Comparison of ENCODE assay signal across 8 mouse cellular contexts in the genomic region with DNA sequence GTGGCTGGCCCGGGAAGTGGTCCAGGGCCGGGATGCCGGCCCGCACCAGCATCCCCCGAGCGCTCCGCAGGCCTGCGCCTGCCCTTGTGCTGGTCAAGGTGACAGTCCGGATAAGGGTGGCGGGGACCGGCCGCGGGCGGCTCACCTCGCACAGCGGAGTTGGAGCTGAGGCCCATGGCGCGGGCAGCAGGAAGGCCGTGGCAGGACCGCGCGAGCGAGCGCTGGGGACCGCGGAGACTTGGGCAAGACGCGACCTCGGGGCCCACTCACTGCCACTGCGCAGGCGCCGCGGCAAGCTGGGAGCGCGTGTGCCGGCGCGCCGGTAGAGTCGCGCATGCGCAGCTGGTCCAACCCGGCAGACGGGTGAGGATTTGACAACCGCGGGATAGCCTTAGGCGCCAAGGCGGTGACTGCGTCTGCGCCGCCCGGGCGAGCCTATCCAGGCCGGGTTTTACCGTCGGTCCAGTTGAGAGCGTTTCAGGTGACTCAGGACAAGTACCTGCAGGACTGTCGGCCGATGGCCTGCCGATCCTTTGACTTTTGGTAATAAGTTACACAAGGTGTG. TPM values are rescaled to one million over a fixed set of nuclear protein-coding genes. Genes with fewer than 3 reads are reported as not detected.
DNase-seq lines count a peak whose midpoint lies in the region; ATAC-seq lines count a peak whose summit lies in the region.

A gene (minus strand): TSS at position 376 of the 565 bp plus-strand sequence.

- H3K27me3 ChIP-seq in heart, embryonic 14.5 days (ENCODE audit: control insufficient read depth, insufficient read depth, low read length): no peaks in the 10 kb centered on the region
- no peaks in the 10 kb centered on the region for H3K27me3 ChIP-seq in liver, embryonic 13.5 days
- no peaks in the 10 kb centered on the region for H3K27me3 ChIP-seq in stomach, embryonic 16.5 days (ENCODE audit: control insufficient read depth, insufficient read depth, low read length)

- under 1% methylated on average over 60 of the region's 60 CpGs for WGBS in heart, embryonic 14.5 days
- WGBS in liver, embryonic 13.5 days (ENCODE audit: insufficient replicate concordance): under 1% methylated on average over 60 of the region's 60 CpGs
- under 1% methylated on average over 57 of the region's 60 CpGs for WGBS in stomach, embryonic 16.5 days

- H3K9ac ChIP-seq in heart, embryonic 14.5 days (ENCODE audit: low read length): peak within 1 kb of the TSS; percentile 91
- H3K9ac ChIP-seq in liver, embryonic 13.5 days: peak within 1 kb of the TSS; percentile 92
- H3K9ac ChIP-seq in stomach, embryonic 16.5 days (ENCODE audit: low read length): peak within 1 kb of the TSS; percentile 94

- H3K4me3 ChIP-seq in brown adipose tissue, adult 24 weeks (ENCODE audit: insufficient read depth, low read depth, low read length): peak within 1 kb of the TSS; percentile 97
- H3K4me3 ChIP-seq in heart, embryonic 14.5 days (ENCODE audit: control insufficient read depth in 1 of 2, insufficient read depth in 1 of 2, low read depth in 1 of 2, low read length in 2 of 2): peak within 1 kb of the TSS; percentile 59 to 87
- H3K4me3 ChIP-seq in liver, embryonic 13.5 days (replicated peaks): peak within 1 kb of the TSS; percentile 86
- H3K4me3 ChIP-seq in stomach, embryonic 16.5 days (replicated peaks; ENCODE audit: low read length): peak within 1 kb of the TSS; percentile 87

- peak; percentile 82 for ATAC-seq in heart, embryonic 14.5 days (ENCODE audit: insufficient number of reproducible peaks, insufficient read depth, low FRiP score, low read depth)
- peak; percentile 73 for ATAC-seq in liver, embryonic 13.5 days (ENCODE audit: low read depth)
- peak; percentile 83 for ATAC-seq in stomach, embryonic 16.5 days (ENCODE audit: insufficient read depth, low FRiP score)

- H3K9me3 ChIP-seq in heart, embryonic 14.5 days (ENCODE audit: control insufficient read depth, low read length): no peaks in the 10 kb centered on the region
- H3K9me3 ChIP-seq in liver, embryonic 13.5 days (replicated peaks): no peaks in the 10 kb centered on the region
- no peaks in the 10 kb centered on the region for H3K9me3 ChIP-seq in stomach, embryonic 16.5 days (replicated peaks; ENCODE audit: control insufficient read depth, low read length)

- H3K27ac ChIP-seq in brown adipose tissue, adult 24 weeks (replicated peaks; ENCODE audit: low read depth, low read length): peak within 1 kb of the TSS; percentile 90
- peak within 1 kb of the TSS; percentile 41 to 72; a peak in 3 of 4 replicates for H3K27ac ChIP-seq in heart, embryonic 14.5 days (replicated peaks in 1 of 2; ENCODE audit: control insufficient read depth in 1 of 2, insufficient read depth in 1 of 2, low read depth in 2 of 2, low read length in 2 of 2)
- peak within 1 kb of the TSS; percentile 84 for H3K27ac ChIP-seq in liver, embryonic 13.5 days
- H3K27ac ChIP-seq in stomach, embryonic 16.5 days (ENCODE audit: low read length): peak within 1 kb of the TSS; percentile 72

- H3K36me3 ChIP-seq in heart, embryonic 14.5 days (ENCODE audit: control insufficient read depth, insufficient read depth, low read length): no peaks in the 10 kb centered on the region
- H3K36me3 ChIP-seq in liver, embryonic 13.5 days: 0 out of 2 replicates have a peak, but pooled peaks cover 3% of the 10 kb centered on the region
- no peaks in the 10 kb centered on the region for H3K36me3 ChIP-seq in stomach, embryonic 16.5 days (ENCODE audit: control insufficient read depth, insufficient read depth, low read length)

- peak within 1 kb of the TSS; percentile 77 for H3K4me2 ChIP-seq in heart, embryonic 14.5 days (ENCODE audit: low read length)
- peak within 1 kb of the TSS; percentile 84 for H3K4me2 ChIP-seq in liver, embryonic 13.5 days
- H3K4me2 ChIP-seq in stomach, embryonic 16.5 days (ENCODE audit: low read depth, low read length): peak within 1 kb of the TSS; percentile 84

- peaks cover 6% of the 10 kb centered on the region for H3K4me1 ChIP-seq in brown adipose tissue, adult 24 weeks (ENCODE audit: control insufficient read depth, insufficient read depth, insufficient read length, low read length)
- H3K4me1 ChIP-seq in heart, embryonic 14.5 days (ENCODE audit: control insufficient read depth in 2 of 2, insufficient read depth in 2 of 2, low read length in 2 of 2): peaks cover 2 to 26% of the 10 kb centered on the region in 2 experiments; a peak in 3 of 4 replicates
- peaks cover 75% of the 10 kb centered on the region for H3K4me1 ChIP-seq in liver, embryonic 13.5 days (replicated peaks)
- H3K4me1 ChIP-seq in stomach, embryonic 16.5 days (ENCODE audit: control insufficient read depth, insufficient read depth, low read length): peaks cover 26% of the 10 kb centered on the region

- DNase-seq in CD4-positive, CD25-positive, alpha-beta regulatory T cell, adult 2 months (ENCODE audit: low read depth, low spot score): peak; percentile 97
- DNase-seq in fibroblast of lung, adult 2 months (ENCODE audit: low read depth): peak; percentile 86
- DNase-seq in kidney, postnatal 14 days: peak; percentile 97
- peak; percentile 90 for DNase-seq in liver, embryonic 13.5 days
- DNase-seq in neural tube, embryonic 10.5 days (ENCODE audit: extremely low spot score, low spot score): peak; percentile 94

RNA-seq across cellular contexts. Expression of the gene that starts here (rescaled TPM):
- 297 and 314 TPM in 2 replicates for polyA plus RNA-seq in brown adipose tissue, adult 24 weeks (2012; ENCODE audit: insufficient read depth, insufficient read length, missing spikeins)
- 217 and 220 TPM in 2 replicates for polyA plus RNA-seq in heart, embryonic 14.5 days (2014; fragmentation: Nextera tagmentation; extraction: Ambion mirVana)
- polyA plus RNA-seq in liver, embryonic 13.5 days (2015; fragmentation: Nextera tagmentation; extraction: Ambion mirVana): 101 and 103 TPM in 2 replicates
- polyA plus RNA-seq in stomach, embryonic 16.5 days (2015; fragmentation: Nextera tagmentation; extraction: Ambion mirVana): 92.8 and 103 TPM in 2 replicates

Comparison
In these comparisons a context has a peak if more than half of its experiments do, and no peak if none do; other contexts are left out.
1. Peak in every context shown above with its lines: DNase-seq, ATAC-seq, H3K4me3 ChIP-seq and H3K27ac ChIP-seq.